Mouse (Mus musculus): Measurements from ENCODE around the gene Cd3eap.

The Cd3eap gene

GRCm38 (mm10) chr7:19306819-19307738 is 52.2 kb downstream of the Cd3eap start:
- no peak for DNase-seq
